Mouse (Mus musculus): Measurements from ENCODE around the gene Slc24a1. TPM values are rescaled to one million over a fixed set of nuclear protein-coding genes. Genes with fewer than 3 reads are reported as not detected.

Slc24a1 gene
- polyA plus RNA-seq, 1 experiment from 2014 or later = 0.04 TPM

DNA sequence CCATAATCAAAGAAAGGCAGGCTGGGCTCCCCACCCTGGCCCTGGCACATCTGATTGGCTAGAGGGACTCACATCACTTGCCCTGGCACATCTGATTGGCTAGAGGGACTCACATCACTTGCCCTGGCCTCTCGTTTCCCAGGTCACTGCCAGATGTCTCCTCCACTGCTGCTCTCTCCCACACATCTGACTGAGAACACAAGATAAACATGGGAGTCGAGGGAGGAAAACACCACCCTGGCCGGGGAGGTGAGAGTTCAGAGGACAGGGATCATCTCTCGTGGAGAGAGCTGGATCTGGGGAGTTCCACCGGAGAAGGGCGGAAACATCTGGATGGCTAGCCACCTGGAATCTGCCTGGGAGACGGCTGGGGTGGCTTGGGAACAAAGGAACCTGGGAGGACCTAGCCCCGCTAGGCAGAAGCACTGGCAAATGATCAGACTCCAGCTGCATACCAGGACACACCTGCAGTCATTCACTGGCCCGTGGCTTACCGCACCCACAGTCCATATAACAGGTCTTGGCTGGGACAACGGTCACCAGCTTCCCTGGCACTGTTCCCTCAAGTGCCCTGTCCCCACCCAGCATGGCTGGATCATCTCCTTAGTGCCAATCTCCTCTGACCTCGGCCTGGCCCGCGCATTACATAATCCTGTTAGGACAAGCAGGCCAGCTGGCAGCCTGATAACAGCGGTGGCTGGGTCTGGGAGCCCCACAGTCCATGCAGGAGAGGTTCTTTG, 17.2 kb downstream of the Slc24a1 start:
- no peaks in the 10 kb centered on the region for H3K9me3 ChIP-seq (ENCODE audit: low read length)
- no peaks in the 10 kb centered on the region for H3K36me3 ChIP-seq (ENCODE audit: insufficient read depth, low read length)
- 24% methylated on average over 15 of the region's 15 CpGs for WGBS
- no peak for TF ChIP-seq CTCF (IDR thresholded peaks at IDR 0.05)
- TF ChIP-seq EP300 (IDR thresholded peaks at IDR 0.05) = no peak
- peak; percentile 55 for DNase-seq (ENCODE audit: low spot score)
- H3K27ac ChIP-seq (ENCODE audit: low read length) = 0 out of 2 replicates have a peak overlapping the region, but pooled peaks have one; percentile 4
- no peak overlapping the region for H3K9ac ChIP-seq (replicated peaks; ENCODE audit: low read depth)
- no peak overlapping the region for H3K4me3 ChIP-seq (ENCODE audit: low read depth, low read length)
- no peaks in the 10 kb centered on the region for H3K4me1 ChIP-seq (ENCODE audit: insufficient read depth, low read depth, low read length)
- ATAC-seq = peak; percentile 58
- H3K27me3 ChIP-seq (replicated peaks; ENCODE audit: insufficient read depth, low read length) = no peaks in the 10 kb centered on the region
- H3K4me2 ChIP-seq (replicated peaks; ENCODE audit: low read depth, low read length) = no peak overlapping the region

DNA sequence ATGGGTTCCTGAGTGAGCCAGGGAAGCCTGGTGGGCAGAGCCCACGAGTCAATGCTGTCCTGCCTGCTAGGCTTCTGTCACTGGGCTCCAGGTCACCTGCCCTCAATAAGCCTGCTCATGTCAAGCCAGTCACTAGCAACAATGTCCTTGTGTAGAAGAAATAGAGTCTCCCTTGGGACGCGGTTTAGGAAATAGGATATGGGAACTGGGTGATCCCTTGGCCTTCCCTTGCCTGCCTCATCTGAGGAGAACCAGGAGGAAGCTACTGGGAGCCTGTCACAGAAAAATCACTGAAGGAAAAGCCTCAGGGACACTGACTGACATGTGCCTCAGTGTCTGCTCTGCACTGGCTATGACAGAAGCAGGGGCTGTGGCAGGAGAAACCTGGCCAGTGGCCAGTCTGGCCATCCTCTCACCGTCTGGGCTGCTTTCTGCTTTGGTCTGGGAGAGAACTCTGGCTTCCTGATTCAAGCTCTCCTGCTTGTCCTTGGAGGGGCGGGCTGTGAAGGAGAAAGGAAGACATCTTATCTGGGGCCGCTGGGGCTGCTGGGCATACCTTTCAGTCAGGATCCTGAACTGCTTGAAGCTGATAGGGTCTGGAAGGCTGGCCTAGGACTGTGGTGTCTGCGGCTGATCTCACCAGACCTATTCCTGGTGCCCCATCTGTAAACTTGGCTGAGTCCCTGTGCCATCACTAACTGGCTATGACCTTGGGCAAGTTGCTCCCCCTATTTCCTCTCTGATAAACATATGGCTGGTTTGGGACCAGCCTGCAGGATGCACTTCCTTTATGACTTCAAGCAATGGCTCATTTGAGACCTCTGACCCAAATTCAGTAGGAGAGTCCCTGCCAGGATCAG, 19.4 kb downstream of the Slc24a1 start:
- Histone ChIP-seq H3K4me2 (replicated peaks; ENCODE audit: low read depth, low read length) (no peak overlapping the region), H3K4me1 (ENCODE audit: insufficient read depth, low read depth, low read length) (no peaks in the 10 kb centered on the region), H3K27ac (ENCODE audit: low read length) (peak overlapping the region; percentile 35; the same call in 1 of the 2 replicates), H3K4me3 (ENCODE audit: low read depth, low read length) (no peak overlapping the region), H3K9me3 (ENCODE audit: low read length) (no peaks in the 10 kb centered on the region), H3K27me3 (replicated peaks; ENCODE audit: insufficient read depth, low read length) (no peaks in the 10 kb centered on the region), H3K9ac (replicated peaks; ENCODE audit: low read depth) (no peak overlapping the region), H3K36me3 (ENCODE audit: insufficient read depth, low read length) (no peaks in the 10 kb centered on the region)
- WGBS = 61% methylated on average over 7 of the region's 7 CpGs
- DNase-seq (ENCODE audit: low spot score) = peak; percentile 25
- ATAC-seq = peak; percentile 32; the same call in 1 of the 2 replicates
- TF ChIP-seq CTCF (IDR thresholded peaks at IDR 0.05) = no peak
- TF ChIP-seq EP300 (IDR thresholded peaks at IDR 0.05) = peak; percentile 66; the same call in 1 of the 2 replicates

GRCm38 (mm10) chr9:64930256-64930655, 21.2 kb downstream of the Slc24a1 start:
- TF ChIP-seq EP300 (IDR thresholded peaks at IDR 0.05) = peak; percentile 45; the same call in 1 of the 2 replicates
- no peak for TF ChIP-seq CTCF (IDR thresholded peaks at IDR 0.05)
- no peak overlapping the region for H3K4me2 ChIP-seq (replicated peaks; ENCODE audit: low read depth, low read length)
- DNase-seq (ENCODE audit: low spot score) = peak; percentile 39
- WGBS = 57% methylated on average over 4 of the region's 4 CpGs
- H3K9ac ChIP-seq (replicated peaks; ENCODE audit: low read depth) = no peak overlapping the region
- H3K4me1 ChIP-seq (ENCODE audit: insufficient read depth, low read depth, low read length) = peaks cover 5% of the 10 kb centered on the region; the same call in 1 of the 2 replicates
- ATAC-seq = no peak
- H3K27me3 ChIP-seq (replicated peaks; ENCODE audit: insufficient read depth, low read length) = no peaks in the 10 kb centered on the region
- no peak overlapping the region for H3K4me3 ChIP-seq (ENCODE audit: low read depth, low read length)
- H3K36me3 ChIP-seq (ENCODE audit: insufficient read depth, low read length) = no peaks in the 10 kb centered on the region
- no peaks in the 10 kb centered on the region for H3K9me3 ChIP-seq (ENCODE audit: low read length)
- H3K27ac ChIP-seq (ENCODE audit: low read length) = no peak overlapping the region

GRCm38 (mm10) chr9:64926201-64926991, 25.0 kb downstream of the Slc24a1 start:
- WGBS = 42% methylated on average over 8 of the region's 8 CpGs
- DNase-seq (ENCODE audit: low spot score) (peak; percentile 68), ATAC-seq (peak; percentile 66)
- Histone ChIP-seq H3K36me3 (ENCODE audit: insufficient read depth, low read length) (no peaks in the 10 kb centered on the region), H3K4me1 (ENCODE audit: insufficient read depth, low read depth, low read length) (peaks cover 5% of the 10 kb centered on the region; the same call in 1 of the 2 replicates), H3K27ac (ENCODE audit: low read length) (no peak overlapping the region), H3K4me3 (ENCODE audit: low read depth, low read length) (no peak overlapping the region), H3K27me3 (replicated peaks; ENCODE audit: insufficient read depth, low read length) (no peaks in the 10 kb centered on the region), H3K9me3 (ENCODE audit: low read length) (no peaks in the 10 kb centered on the region), H3K4me2 (replicated peaks; ENCODE audit: low read depth, low read length) (no peak overlapping the region), H3K9ac (replicated peaks; ENCODE audit: low read depth) (no peak overlapping the region)
- TF ChIP-seq CTCF (IDR thresholded peaks at IDR 0.05) (no peak), EP300 (IDR thresholded peaks at IDR 0.05) (no peak)

- Histone ChIP-seq H3K4me3 (ENCODE audit: low read depth, low read length) (no peak overlapping the region), H3K36me3 (ENCODE audit: insufficient read depth, low read length) (no peaks in the 10 kb centered on the region), H3K9ac (replicated peaks; ENCODE audit: low read depth) (no peak overlapping the region), H3K4me2 (replicated peaks; ENCODE audit: low read depth, low read length) (no peak overlapping the region), H3K4me1 (ENCODE audit: insufficient read depth, low read depth, low read length) (peaks cover 5% of the 10 kb centered on the region; the same call in 1 of the 2 replicates), H3K27me3 (replicated peaks; ENCODE audit: insufficient read depth, low read length) (no peaks in the 10 kb centered on the region), H3K9me3 (ENCODE audit: low read length) (no peaks in the 10 kb centered on the region), H3K27ac (ENCODE audit: low read length) (no peak overlapping the region)
- ATAC-seq (peak; percentile 61), DNase-seq (ENCODE audit: low spot score) (peak; percentile 64)
- TF ChIP-seq CTCF (IDR thresholded peaks at IDR 0.05) (no peak), EP300 (IDR thresholded peaks at IDR 0.05) (no peak)
- 59% methylated on average over 5 of the region's 5 CpGs for WGBS
Observed at GRCm38 (mm10) chr9:64925771-64926170, 25.6 kb downstream of the Slc24a1 start.

Measured in lung, postnatal 0 days (tissue).